Mouse (Mus musculus): ENCODE measurements around the gene Vamp8.

Gene Vamp8

GRCm38 (mm10) chr6:72373184-72373583, 17.3 kb downstream of the Vamp8 start:
- no peak for DNase-seq (ENCODE audit: low read depth, low spot score)

GRCm38 (mm10) chr6:72371571-72371970, 18.9 kb downstream of the Vamp8 start:
- no peak for DNase-seq (ENCODE audit: low read depth, low spot score)

GRCm38 (mm10) chr6:72371147-72371546, 19.4 kb downstream of the Vamp8 start:
- DNase-seq (ENCODE audit: low read depth, low spot score) = no peak

- no peak for DNase-seq (ENCODE audit: low read depth, low spot score)
These were observed 20.4 kb downstream of the Vamp8 start for GRCm38 (mm10) chr6:72370091-72370490.

GRCm38 (mm10) chr6:72369557-72369956, 20.9 kb downstream of the Vamp8 start:
- DNase-seq (ENCODE audit: low read depth, low spot score) = no peak

GRCm38 (mm10) chr6:72367460-72367974, 23.0 kb downstream of the Vamp8 start:
- no peak for DNase-seq (ENCODE audit: low read depth, low spot score)

GRCm38 (mm10) chr6:72366844-72367443, 23.6 kb downstream of the Vamp8 start, which contains the start of gene Rnf181:
Rnf181 (minus strand) TSS chr6:72366956.
- DNase-seq (ENCODE audit: low read depth, low spot score) = no peak

GRCm38 (mm10) chr6:72366304-72366703, 24.2 kb downstream of the Vamp8 start:
- no peak for DNase-seq (ENCODE audit: low read depth, low spot score)

- no peak for DNase-seq (ENCODE audit: low read depth, low spot score)
These were observed 25.5 kb downstream of the Vamp8 start for GRCm38 (mm10) chr6:72364985-72365384.

GRCm38 (mm10) chr6:72364009-72364408, 26.5 kb downstream of the Vamp8 start:
- no peak for DNase-seq (ENCODE audit: low read depth, low spot score)

GRCm38 (mm10) chr6:72362132-72363028, 28.1 kb downstream of the Vamp8 start:
- peak; percentile 97 for DNase-seq (ENCODE audit: low read depth, low spot score)

- no peak for DNase-seq (ENCODE audit: low read depth, low spot score)
These were observed 29.4 kb downstream of the Vamp8 start for GRCm38 (mm10) chr6:72361121-72361551.

- DNase-seq (ENCODE audit: low read depth, low spot score) = no peak
These were observed 29.9 kb downstream of the Vamp8 start for GRCm38 (mm10) chr6:72360599-72360935.

- no peak for DNase-seq (ENCODE audit: low read depth, low spot score)
These were observed 30.5 kb downstream of the Vamp8 start for GRCm38 (mm10) chr6:72359891-72360598.

- no peak for DNase-seq (ENCODE audit: low read depth, low spot score)
These were observed 31.2 kb downstream of the Vamp8 start for GRCm38 (mm10) chr6:72359343-72359742.

- no peak for DNase-seq (ENCODE audit: low read depth, low spot score)
These were observed 32.3 kb downstream of the Vamp8 start for GRCm38 (mm10) chr6:72358086-72358764.

- DNase-seq (ENCODE audit: low read depth, low spot score) = no peak
These were observed 33.1 kb downstream of the Vamp8 start for GRCm38 (mm10) chr6:72357164-72358079.

GRCm38 (mm10) chr6:72356001-72356532, 34.4 kb downstream of the Vamp8 start:
- DNase-seq (ENCODE audit: low read depth, low spot score) = no peak

- peak; percentile 94 for DNase-seq (ENCODE audit: low read depth, low spot score)
These were observed 35.2 kb downstream of the Vamp8 start, which contains the start of gene Tmem150a for GRCm38 (mm10) chr6:72355066-72355911. Tmem150a (plus strand) TSS chr6:72355447.
